Mouse (Mus musculus) hindbrain, postnatal 0 days (tissue): Measurements from ENCODE around the gene Ltc4s. TPM values are rescaled to one million over a fixed set of nuclear protein-coding genes. Genes with fewer than 3 reads are reported as not detected.

Experiments
- ATAC-seq: fragments of 200-750 bp; cut with Nextera tagmentation; 2 replicates; pipeline ENCODE4 v1.8.0; 2017; ENCODE audit warnings: mild to moderate bottlenecking, moderate TSS enrichment, moderate library complexity
- DNase-seq: peaks from one replicate; pipeline ENCODE4 v3.0.0-alpha.2; 2015; ENCODE audit warnings: low spot score
- H3K27ac ChIP-seq: fragments of 300-500 bp; sonication (generic); 2 replicates; pipeline ENCODE4 v1.5.1; 2014; ENCODE audit warnings: mild to moderate bottlenecking
- H3K27me3 ChIP-seq: fragments of 300-500 bp; sonication (generic); 2 replicates; pipeline ENCODE4 v1.6.1; 2014; ENCODE audit warnings: low read length, mixed read lengths; ENCODE audit not compliant: insufficient read depth
- H3K36me3 ChIP-seq: fragments of 300-500 bp; sonication (generic); 2 replicates; pipeline ENCODE4 v1.6.1; 2014; ENCODE audit warnings: low read length, mixed read lengths; ENCODE audit not compliant: insufficient read depth
- H3K4me1 ChIP-seq: fragments of 300-500 bp; sonication (generic); 2 replicates; pipeline ENCODE4 v1.6.1; 2014; ENCODE audit warnings: antibody characterized with exemption, low read length, mixed read lengths; ENCODE audit not compliant: insufficient read depth
- H3K4me2 ChIP-seq: fragments of 300-500 bp; sonication (generic); 2 replicates; pipeline ENCODE4 v1.6.1; 2014; ENCODE audit warnings: low read depth, mild to moderate bottlenecking, low read length, moderate library complexity, mixed read lengths
- H3K4me3 ChIP-seq: fragments of 300-500 bp; sonication (generic); 2 replicates; pipeline ENCODE4 v1.5.1; 2014; ENCODE audit warnings: low read length
- H3K9ac ChIP-seq: fragments of 300-500 bp; sonication (generic); replicated peaks from 2 replicates; pipeline ENCODE4 v1.6.1; 2014; ENCODE audit warnings: mild to moderate bottlenecking, low read length, moderate library complexity, mixed read lengths
- H3K9me3 ChIP-seq: fragments of 300-500 bp; sonication (generic); 2 replicates; pipeline ENCODE4 v1.6.1; 2016; ENCODE audit warnings: low read length, mixed read lengths
- CTCF ChIP-seq: IDR thresholded peaks from 2 replicates; pipeline ENCODE4 v1.5.1; 2016; ENCODE audit warnings: antibody characterized with exemption, control low read depth, low read depth
- WGBS: fragments of 180-500 bp; shearing (Covaris S2); extraction: QIAGEN DNeasy Blood & Tissue Kit; methylation state at CpG from one replicate; pipeline ENCODE4 v1.1.7; 2014; 5-methylcytosine and 5-hydroxymethylcytosine counted together
- polyA plus RNA-seq: library from polyadenylated mRNA; unstranded; fragments of >200 nt; fragmentation: Nextera tagmentation; extraction: Ambion mirVana; gene quantifications from 2 replicates; pipeline ENCODE4 v1.2.1, GENCODE M21; 2015
- total RNA-seq: library from RNA; depleted of rRNA; stranded (reverse); fragments of >200 nt; gene quantifications from 2 replicates; pipeline ENCODE4 v1.2.3, GENCODE M21; 2014

Gene Ltc4s
- total and polyA plus RNA-seq, 2 experiments from 2014 or later = 4.0 to 7.1 TPM

DNA sequence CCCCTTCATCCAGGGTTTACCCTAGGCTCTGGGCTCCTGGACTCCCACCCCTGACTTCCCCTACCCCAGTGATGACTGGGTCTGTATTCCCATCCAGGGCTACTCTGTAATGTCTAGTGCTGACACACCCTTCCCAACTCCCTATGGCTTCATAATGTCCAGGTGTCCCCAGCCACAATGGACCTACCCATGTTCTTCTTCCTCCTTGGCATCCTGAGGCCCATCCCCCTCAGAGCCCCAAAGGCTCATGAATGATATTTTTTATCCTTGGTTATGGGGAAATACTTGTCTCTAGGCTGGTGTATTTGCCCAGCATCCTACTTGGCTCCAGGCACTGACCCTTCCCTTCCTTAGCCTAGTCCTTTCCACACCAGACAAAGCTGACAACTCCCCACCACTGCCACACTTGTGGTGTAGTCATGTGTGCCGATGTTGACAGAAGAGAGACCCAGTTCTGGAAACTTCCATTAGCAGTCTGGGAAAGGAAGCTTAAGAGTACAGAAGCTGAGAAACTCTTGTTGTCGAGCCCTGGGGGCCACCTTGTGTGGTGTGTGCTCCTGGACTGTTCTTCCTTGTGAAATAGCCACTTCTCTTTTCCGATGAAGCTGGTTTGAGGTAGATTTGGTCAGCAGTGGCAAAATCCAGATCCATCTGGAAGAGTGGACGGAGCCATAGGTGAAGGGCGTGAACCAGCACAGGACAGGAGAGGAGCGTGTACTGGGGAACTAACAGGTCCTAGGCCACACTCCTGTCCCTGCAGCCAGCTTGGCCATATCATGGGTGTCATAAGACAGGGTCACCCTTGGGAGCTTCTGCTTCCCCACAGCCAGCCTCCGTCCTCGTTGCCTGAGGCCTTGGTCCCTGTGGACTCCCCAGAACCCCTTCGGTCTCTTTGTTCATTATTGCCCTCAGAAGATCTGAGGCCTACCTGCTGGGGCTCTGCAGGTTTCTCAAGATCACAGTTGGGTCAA, 690 bp upstream of the Ltc4s start:
- no peak for TF ChIP-seq CTCF
- Histone ChIP-seq H3K9me3 (no peaks in the 10 kb centered on the region), H3K27ac (no peak overlapping the region), H3K9ac (no peak overlapping the region), H3K36me3 (peaks cover 16% of the 10 kb centered on the region; the same call in 1 of the 2 replicates), H3K4me3 (no peak overlapping the region), H3K4me1 (peaks cover 4% of the 10 kb centered on the region; the same call in 1 of the 2 replicates), H3K4me2 (no peak overlapping the region), H3K27me3 (no peaks in the 10 kb centered on the region)
- WGBS = 91% methylated on average over 9 of the region's 9 CpGs
- DNase-seq = no peak
- ATAC-seq = no peak

DNA sequence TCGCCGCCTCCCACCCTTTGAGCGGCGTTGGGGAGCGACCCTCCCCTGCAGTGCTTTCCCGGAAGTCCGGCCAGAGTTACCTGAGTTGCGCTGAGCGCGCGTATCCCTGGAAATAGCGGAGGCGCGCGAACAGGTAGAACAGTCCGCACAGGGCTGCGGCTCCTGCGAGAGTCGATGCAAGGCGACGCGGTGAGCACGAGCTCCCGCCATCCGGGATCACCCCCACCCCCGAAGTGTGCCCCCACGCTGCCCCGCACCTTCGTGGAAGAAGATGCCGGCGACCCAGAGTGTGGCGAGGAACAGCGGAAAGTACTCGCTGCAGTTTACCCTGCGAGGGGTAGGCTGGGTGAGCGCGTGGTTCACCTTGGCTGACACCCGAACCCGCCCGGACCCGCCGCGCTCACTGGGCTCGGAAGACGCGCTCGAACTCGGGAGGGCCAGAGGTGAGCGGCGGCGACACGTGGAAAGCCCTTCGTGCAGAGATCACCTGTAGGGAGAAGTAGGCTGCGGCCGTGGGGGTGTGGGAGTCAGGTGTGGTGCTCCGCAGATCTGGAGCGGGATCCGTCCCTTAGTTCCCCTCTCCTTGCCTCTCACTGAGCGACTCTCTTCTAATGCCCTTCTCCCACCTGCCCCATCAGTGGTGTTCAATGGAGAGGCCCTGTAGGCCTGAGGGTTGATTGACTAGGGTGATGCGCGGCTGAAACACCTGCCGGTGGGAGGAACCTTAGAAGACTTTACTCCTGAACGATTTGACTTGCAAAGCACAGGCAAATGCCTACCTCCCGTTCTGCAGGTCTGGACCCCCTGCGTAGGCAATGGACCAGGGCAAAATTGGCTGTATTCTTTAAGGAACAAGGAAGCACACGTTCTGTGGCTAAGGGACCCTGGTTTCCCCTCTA, 1.2 kb downstream of the Ltc4s start:
- no peak; the same call in 1 of the 2 replicates for ATAC-seq
- TF ChIP-seq CTCF = no peak
- 2% methylated on average over 64 of the region's 66 CpGs for WGBS

DNA sequence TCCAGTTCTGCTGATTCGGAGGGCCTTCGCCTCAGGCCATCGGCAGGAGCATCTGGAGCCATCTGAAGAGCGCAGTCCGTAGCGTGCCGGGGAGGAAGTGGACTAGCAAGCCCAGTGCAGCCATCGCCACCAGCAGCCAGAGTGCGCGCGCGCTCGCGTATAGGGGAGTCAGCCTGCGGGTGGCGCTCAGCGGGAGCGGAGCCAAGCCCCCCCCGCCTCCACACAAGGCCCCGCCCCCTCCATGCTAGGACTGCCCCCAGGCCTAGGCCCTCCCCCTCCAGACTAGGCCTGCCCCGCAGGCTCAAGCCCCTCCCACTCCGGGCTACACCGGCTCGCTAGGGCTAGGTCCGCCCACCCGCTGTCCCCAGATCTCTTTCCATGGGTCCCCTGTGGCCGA, 1.9 kb downstream of the Ltc4s start:
- Histone ChIP-seq H3K4me3 (peak overlapping the region; percentile 49), H3K4me2 (peak overlapping the region; percentile 77), H3K9ac (peak overlapping the region; percentile 45), H3K9me3 (no peaks in the 10 kb centered on the region), H3K36me3 (peaks cover 37% of the 10 kb centered on the region), H3K4me1 (peaks cover 4% of the 10 kb centered on the region; the same call in 1 of the 2 replicates), H3K27me3 (no peaks in the 10 kb centered on the region), H3K27ac (peak overlapping the region; percentile 7; the same call in 1 of the 2 replicates)
- TF ChIP-seq CTCF = peak; percentile 58
- peak; percentile 89 for ATAC-seq
- under 1% methylated on average over 22 of the region's 27 CpGs for WGBS
- peak; percentile 94 for DNase-seq

More for the DNA sequence above, 1.2 kb downstream of the Ltc4s start:
- H3K27ac ChIP-seq = no peak overlapping the region
- H3K4me2 ChIP-seq = peak overlapping the region; percentile 77
- no peaks in the 10 kb centered on the region for H3K9me3 ChIP-seq
- no peaks in the 10 kb centered on the region for H3K27me3 ChIP-seq
- peak overlapping the region; percentile 45 for H3K9ac ChIP-seq
- peaks cover 4% of the 10 kb centered on the region; the same call in 1 of the 2 replicates for H3K4me1 ChIP-seq
- no peak for DNase-seq
- peaks cover 35% of the 10 kb centered on the region for H3K36me3 ChIP-seq
- H3K4me3 ChIP-seq = peak overlapping the region; percentile 49

DNA sequence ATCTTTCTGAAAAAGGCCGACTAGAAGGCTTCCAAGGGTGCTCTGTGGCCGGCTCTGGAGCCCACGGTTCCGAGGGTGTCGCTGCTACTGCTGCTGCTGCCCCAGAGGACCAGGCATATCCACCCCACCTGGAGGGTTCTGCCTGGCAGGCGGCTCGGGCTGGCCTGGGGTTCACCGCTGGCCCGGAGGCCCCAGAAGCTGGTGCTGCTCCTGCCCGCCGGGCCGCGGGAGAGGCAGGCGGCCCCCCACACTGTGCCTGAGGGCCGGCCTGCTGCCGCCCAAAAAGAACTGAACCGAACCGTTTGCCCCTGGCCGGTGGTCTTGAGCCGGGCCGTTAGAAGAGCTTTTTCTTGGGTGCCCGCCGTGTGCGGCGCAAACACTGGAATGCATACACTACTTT, 3.8 kb downstream of the Ltc4s start:
- Histone ChIP-seq H3K27me3 (no peaks in the 10 kb centered on the region), H3K9ac (no peak overlapping the region), H3K27ac (no peak overlapping the region), H3K4me3 (no peak overlapping the region), H3K4me2 (no peak overlapping the region), H3K4me1 (peaks cover 4% of the 10 kb centered on the region; the same call in 1 of the 2 replicates), H3K36me3 (peaks cover 37% of the 10 kb centered on the region), H3K9me3 (no peaks in the 10 kb centered on the region)
- no peak for TF ChIP-seq CTCF
- no peak for DNase-seq
- 96% methylated on average over 25 of the region's 25 CpGs for WGBS
- ATAC-seq = no peak

DNA sequence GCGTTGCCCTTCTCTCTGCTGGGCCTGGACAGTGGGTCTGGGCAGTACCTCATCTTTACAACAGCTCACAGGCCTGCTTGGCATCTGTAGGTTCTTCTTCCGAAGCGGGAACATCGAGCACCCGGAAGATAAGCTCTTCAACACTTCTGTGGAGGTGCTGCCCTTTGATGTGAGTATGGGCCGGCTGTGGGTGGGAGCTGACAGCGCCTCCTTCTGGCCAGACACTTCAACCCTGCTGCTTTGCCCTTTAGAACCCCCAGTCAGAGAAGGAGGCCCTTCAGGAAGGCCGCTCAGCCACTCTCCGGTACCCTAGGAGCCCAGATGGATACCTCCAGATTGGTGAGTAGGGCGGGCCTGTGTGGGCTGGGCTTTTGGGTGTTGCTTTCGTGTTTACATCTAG, 4.4 kb downstream of the Ltc4s start:
- peaks cover 37% of the 10 kb centered on the region for H3K36me3 ChIP-seq
- no peaks in the 10 kb centered on the region for H3K27me3 ChIP-seq
- DNase-seq = no peak
- H3K9ac ChIP-seq = no peak overlapping the region
- H3K9me3 ChIP-seq = no peaks in the 10 kb centered on the region
- peaks cover 9% of the 10 kb centered on the region for H3K4me1 ChIP-seq
- H3K27ac ChIP-seq = no peak overlapping the region
- no peak overlapping the region for H3K4me2 ChIP-seq
- no peak for ATAC-seq
- TF ChIP-seq CTCF = peak; percentile 32; the same call in 1 of the 2 replicates
- WGBS = 85% methylated on average over 11 of the region's 11 CpGs
- H3K4me3 ChIP-seq = no peak overlapping the region

DNA sequence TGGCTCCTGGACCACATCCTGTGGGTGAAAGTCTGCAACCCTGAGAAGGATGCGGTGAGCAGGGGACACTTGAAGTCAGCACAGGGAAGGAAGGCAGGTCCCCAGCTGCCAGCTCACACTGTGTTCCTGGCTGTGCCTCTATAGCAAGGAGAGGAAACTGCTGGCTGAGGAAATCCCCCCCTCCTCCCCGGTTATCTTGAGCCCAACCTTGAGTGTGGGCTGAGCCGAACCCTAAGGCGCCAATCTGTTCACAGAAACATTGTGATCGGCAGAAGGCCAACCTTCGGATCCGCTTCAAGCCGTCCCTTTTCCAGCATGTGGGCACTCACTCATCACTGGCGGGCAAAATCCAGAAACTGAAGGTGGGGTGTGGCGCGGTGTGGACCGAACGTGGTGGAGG, 5.4 kb downstream of the Ltc4s start:
- 92% methylated on average over 13 of the region's 13 CpGs for WGBS

More for the DNA sequence above, 5.4 kb downstream of the Ltc4s start:
- ATAC-seq = no peak
- no peak overlapping the region for H3K9ac ChIP-seq
- DNase-seq = no peak
- no peak overlapping the region for H3K4me3 ChIP-seq
- no peak overlapping the region for H3K4me2 ChIP-seq
- H3K9me3 ChIP-seq = no peaks in the 10 kb centered on the region
- TF ChIP-seq CTCF = no peak
- H3K4me1 ChIP-seq = peaks cover 17% of the 10 kb centered on the region
- no peaks in the 10 kb centered on the region for H3K27me3 ChIP-seq
- no peak overlapping the region for H3K27ac ChIP-seq
- peaks cover 37% of the 10 kb centered on the region for H3K36me3 ChIP-seq
